Mouse (Mus musculus) lung, embryonic 14.5 days (tissue): ENCODE measurements around the gene Esyt2. TPM values are rescaled to one million over a fixed set of nuclear protein-coding genes. Genes with fewer than 3 reads are reported as not detected.

Source experiments
- ATAC-seq: fragments of 200-750 bp; cut with Nextera tagmentation; 2 replicates; pipeline ENCODE4 v1.8.0; 2017; ENCODE audit warnings: mild to moderate bottlenecking, moderate TSS enrichment, moderate library complexity; ENCODE audit not compliant: insufficient read depth
- DNase-seq: peaks from one replicate; pipeline ENCODE4 v3.0.0-alpha.2; 2015
- H3K27ac ChIP-seq: fragments of 300-500 bp; sonication (generic); 2 replicates; pipeline ENCODE4 v1.5.1; 2014; ENCODE audit warnings: low read depth, mild to moderate bottlenecking, moderate library complexity
- H3K27me3 ChIP-seq: fragments of 300-500 bp; sonication (generic); 2 replicates; pipeline ENCODE4 v1.6.1; 2014; ENCODE audit warnings: low read length, control low read depth; ENCODE audit not compliant: insufficient read depth
- H3K36me3 ChIP-seq: fragments of 300-500 bp; sonication (generic); 2 replicates; pipeline ENCODE4 v1.6.1; 2014; ENCODE audit warnings: control low read depth; ENCODE audit not compliant: insufficient read depth
- H3K4me1 ChIP-seq: fragments of 300-500 bp; sonication (generic); 2 replicates; pipeline ENCODE4 v1.6.1; 2014; ENCODE audit warnings: antibody characterized with exemption, control low read depth; ENCODE audit not compliant: insufficient read depth
- H3K4me2 ChIP-seq: fragments of 300-500 bp; sonication (generic); 2 replicates; pipeline ENCODE4 v1.6.1; 2014; ENCODE audit warnings: mild to moderate bottlenecking
- H3K4me3 ChIP-seq: fragments of 300-500 bp; sonication (generic); 2 replicates; pipeline ENCODE4 v1.5.1; 2014; ENCODE audit warnings: low read depth, low read length
- H3K9ac ChIP-seq: fragments of 300-500 bp; sonication (generic); 2 replicates; pipeline ENCODE4 v1.6.1; 2014
- H3K9me3 ChIP-seq: fragments of 300-500 bp; sonication (generic); 2 replicates; pipeline ENCODE4 v1.6.1; 2016; ENCODE audit warnings: low read depth, low read length, control low read depth
- CTCF ChIP-seq: IDR thresholded peaks from 2 replicates; pipeline ENCODE4 v1.5.1; 2016; ENCODE audit warnings: antibody characterized with exemption, low read depth
- WGBS: fragments of 180-500 bp; shearing (Covaris S2); extraction: QIAGEN DNeasy Blood & Tissue Kit; methylation state at CpG from one replicate; pipeline ENCODE4 v1.1.7; 2014; 5-methylcytosine and 5-hydroxymethylcytosine counted together
- polyA plus RNA-seq: library from polyadenylated mRNA; unstranded; fragments of >200 nt; fragmentation: Nextera tagmentation; extraction: Ambion mirVana; gene quantifications from 2 replicates; pipeline ENCODE4 v1.2.1, GENCODE M21; 2014

Gene Esyt2
- polyA plus RNA-seq, 1 experiment from 2014 or later: 31.0 TPM

GRCm38 (mm10) chr12:116405836-116406155, 124.8 kb downstream of the Esyt2 start:
- Histone ChIP-seq H3K36me3 (peaks cover 32% of the 10 kb centered on the region; the same call in 1 of the 2 replicates), H3K9me3 (peaks cover 29% of the 10 kb centered on the region; the same call in 1 of the 2 replicates), H3K27me3 (no peaks in the 10 kb centered on the region), H3K27ac (peak overlapping the region; percentile 75), H3K4me3 (peak overlapping the region; percentile 81), H3K4me2 (peak overlapping the region; percentile 73), H3K9ac (peak overlapping the region; percentile 93), H3K4me1 (no peaks in the 10 kb centered on the region)
- ATAC-seq (no peak), DNase-seq (peak; percentile 40)
- 8% methylated on average over 8 of the region's 8 CpGs for WGBS
- no peak for TF ChIP-seq CTCF

DNA sequence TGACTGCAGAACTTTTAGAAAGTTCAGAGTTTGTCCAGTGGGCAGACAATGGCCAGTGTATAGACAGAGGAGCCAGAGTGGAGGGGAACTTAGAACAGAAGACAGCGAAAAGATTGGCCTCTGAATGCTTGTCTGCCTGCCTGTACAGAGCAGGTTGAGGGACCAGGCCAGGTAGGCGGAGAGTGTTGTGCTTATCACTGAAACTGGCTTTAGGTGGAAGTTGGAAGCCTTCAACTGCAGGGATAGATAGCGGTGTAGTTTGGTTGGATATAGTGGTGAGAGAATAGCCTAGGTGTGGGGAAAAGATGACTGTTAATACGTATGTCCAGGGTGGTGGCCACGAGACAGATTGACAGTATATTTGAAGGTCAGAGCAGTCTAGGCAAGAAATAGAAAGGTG, 126.9 kb downstream of the Esyt2 start:
- ATAC-seq (no peak), DNase-seq (no peak)
- 97% methylated on average over 5 of the region's 5 CpGs for WGBS
- Histone ChIP-seq H3K36me3 (peaks cover 44% of the 10 kb centered on the region), H3K9me3 (peaks cover 14% of the 10 kb centered on the region; the same call in 1 of the 2 replicates), H3K27ac (no peak overlapping the region), H3K9ac (no peak overlapping the region), H3K4me3 (no peak overlapping the region), H3K4me2 (no peak overlapping the region), H3K4me1 (no peaks in the 10 kb centered on the region), H3K27me3 (no peaks in the 10 kb centered on the region)
- TF ChIP-seq CTCF: no peak

DNA sequence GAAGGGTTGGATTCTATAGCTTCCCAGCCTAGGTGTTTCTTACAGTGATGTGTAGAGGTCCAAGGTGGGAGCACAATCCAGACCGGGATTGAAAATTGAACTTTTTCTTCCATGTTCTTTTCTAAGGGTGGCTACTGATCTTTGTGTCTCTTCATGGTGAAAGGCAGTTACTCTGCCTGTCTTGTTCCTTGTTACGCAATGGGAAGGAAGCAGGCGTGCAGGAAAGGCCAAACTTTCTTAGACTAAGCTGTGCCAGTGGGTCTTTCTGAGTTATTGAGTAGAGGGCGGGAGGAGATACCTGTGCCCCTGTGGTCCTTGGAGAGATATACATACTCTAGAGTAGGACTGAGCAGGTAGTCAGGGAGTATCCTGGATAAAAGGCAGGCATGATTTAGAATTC, 133.9 kb downstream of the Esyt2 start:
- Histone ChIP-seq H3K27me3 (no peaks in the 10 kb centered on the region), H3K27ac (no peak overlapping the region), H3K9ac (no peak overlapping the region), H3K4me1 (no peaks in the 10 kb centered on the region), H3K4me2 (no peak overlapping the region), H3K36me3 (peaks cover 76% of the 10 kb centered on the region), H3K4me3 (no peak overlapping the region), H3K9me3 (no peaks in the 10 kb centered on the region)
- TF ChIP-seq CTCF: no peak
- no peak for ATAC-seq
- WGBS: 92% methylated on average over 4 of the region's 4 CpGs
- DNase-seq: no peak

DNA sequence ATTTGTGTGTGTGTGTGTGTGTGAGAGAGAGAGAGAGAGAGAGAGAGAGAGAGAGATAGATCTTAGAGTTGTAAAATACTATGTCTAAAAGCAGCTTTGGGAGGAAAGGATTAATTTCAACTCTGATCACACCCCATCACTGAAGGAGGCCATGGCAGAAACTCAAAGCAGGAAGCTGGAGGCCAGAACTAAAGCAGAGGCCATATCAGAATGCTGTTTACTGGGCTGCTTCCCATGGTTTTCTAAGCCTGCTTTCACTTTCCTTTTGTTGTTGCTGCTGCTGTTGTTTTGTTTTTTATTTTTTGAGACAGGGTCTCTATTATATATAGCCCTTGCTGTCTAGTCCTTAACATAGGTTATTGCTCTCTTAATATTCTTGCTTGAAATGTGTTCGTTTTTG, 135.5 kb downstream of the Esyt2 start:
- TF ChIP-seq CTCF: no peak
- DNase-seq (no peak), ATAC-seq (no peak)
- Histone ChIP-seq H3K9ac (no peak overlapping the region), H3K4me3 (no peak overlapping the region), H3K4me2 (no peak overlapping the region), H3K36me3 (peaks cover 68% of the 10 kb centered on the region), H3K9me3 (no peaks in the 10 kb centered on the region), H3K4me1 (no peaks in the 10 kb centered on the region), H3K27me3 (no peaks in the 10 kb centered on the region), H3K27ac (no peak overlapping the region)
- WGBS: 89% methylated on average over 1 of the region's 1 CpGs

- Histone ChIP-seq H3K27ac (no peak overlapping the region), H3K4me2 (no peak overlapping the region), H3K4me3 (no peak overlapping the region), H3K9ac (no peak overlapping the region), H3K9me3 (no peaks in the 10 kb centered on the region), H3K4me1 (no peaks in the 10 kb centered on the region), H3K36me3 (peaks cover 82% of the 10 kb centered on the region), H3K27me3 (no peaks in the 10 kb centered on the region)
- TF ChIP-seq CTCF: no peak
- ATAC-seq: no peak
- 67% methylated on average over 2 of the region's 2 CpGs for WGBS
- DNase-seq: no peak
These were observed 140.7 kb downstream of the Esyt2 start for GRCm38 (mm10) chr12:116421656-116422055.

- Histone ChIP-seq H3K4me2 (no peak overlapping the region), H3K4me1 (no peaks in the 10 kb centered on the region), H3K27ac (no peak overlapping the region), H3K9ac (no peak overlapping the region), H3K9me3 (no peaks in the 10 kb centered on the region), H3K27me3 (no peaks in the 10 kb centered on the region), H3K36me3 (peaks cover 91% of the 10 kb centered on the region), H3K4me3 (no peak overlapping the region)
- 78% methylated on average over 2 of the region's 2 CpGs for WGBS
- no peak for TF ChIP-seq CTCF
- no peak for ATAC-seq
- no peak for DNase-seq
These were observed 144.4 kb downstream of the Esyt2 start for GRCm38 (mm10) chr12:116425392-116425791.

DNA sequence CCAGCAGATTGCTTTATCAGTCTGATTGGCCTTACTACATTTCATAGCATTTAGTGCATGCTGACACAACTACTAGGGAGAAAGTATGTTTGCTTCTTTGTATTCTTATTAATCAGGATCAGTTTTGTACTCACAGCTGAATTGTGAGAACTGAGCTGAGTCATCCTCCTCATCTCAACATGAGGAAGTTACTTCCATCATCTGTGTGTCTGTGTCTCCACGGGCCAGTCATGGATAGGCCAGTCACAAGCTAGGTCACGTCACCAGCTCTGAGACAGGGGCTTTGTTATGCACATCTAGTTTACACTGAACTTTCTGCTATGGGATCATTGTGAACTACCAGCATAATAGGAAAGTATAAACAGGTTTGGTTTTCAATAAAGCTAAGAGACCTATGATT, 152.7 kb downstream of the Esyt2 start:
- DNase-seq (no peak), ATAC-seq (no peak)
- WGBS: 88% methylated on average over 2 of the region's 2 CpGs
- Histone ChIP-seq H3K9ac (no peak overlapping the region), H3K9me3 (no peaks in the 10 kb centered on the region), H3K4me3 (no peak overlapping the region), H3K27me3 (no peaks in the 10 kb centered on the region), H3K27ac (no peak overlapping the region), H3K4me1 (no peaks in the 10 kb centered on the region), H3K36me3 (peaks cover 68% of the 10 kb centered on the region), H3K4me2 (no peak overlapping the region)
- TF ChIP-seq CTCF: no peak

GRCm38 (mm10) chr12:116435232-116435631, 154.2 kb downstream of the Esyt2 start:
- TF ChIP-seq CTCF: no peak
- Histone ChIP-seq H3K36me3 (peaks cover 66% of the 10 kb centered on the region), H3K9ac (no peak overlapping the region), H3K27me3 (no peaks in the 10 kb centered on the region), H3K4me3 (no peak overlapping the region), H3K4me2 (no peak overlapping the region), H3K27ac (no peak overlapping the region), H3K9me3 (no peaks in the 10 kb centered on the region), H3K4me1 (no peaks in the 10 kb centered on the region)
- WGBS: 83% methylated on average over 2 of the region's 2 CpGs
- ATAC-seq (no peak), DNase-seq (no peak)
